Mouse (Mus musculus): ENCODE data around the gene Gm20449. TPM values are rescaled to one million over a fixed set of nuclear protein-coding genes. Genes with fewer than 3 reads are reported as not detected.
A peak's percentile ranks its signal among the peaks of the same experiment; 100 is the strongest.
"Not testable (repeated sequence)": the region's sequence is repeated elsewhere in the genome, so short reads cannot be mapped to it uniquely, and the experiment has no call there.

Gm20449 gene
- total RNA-seq (2021): under 1 TPM; 0.08 to 0.09 TPM
- polyA plus RNA-seq (2012; rRNA removed): 0.04 and 0.20 TPM in 2 replicates
- long read RNA-seq: 0 reads

DNA sequence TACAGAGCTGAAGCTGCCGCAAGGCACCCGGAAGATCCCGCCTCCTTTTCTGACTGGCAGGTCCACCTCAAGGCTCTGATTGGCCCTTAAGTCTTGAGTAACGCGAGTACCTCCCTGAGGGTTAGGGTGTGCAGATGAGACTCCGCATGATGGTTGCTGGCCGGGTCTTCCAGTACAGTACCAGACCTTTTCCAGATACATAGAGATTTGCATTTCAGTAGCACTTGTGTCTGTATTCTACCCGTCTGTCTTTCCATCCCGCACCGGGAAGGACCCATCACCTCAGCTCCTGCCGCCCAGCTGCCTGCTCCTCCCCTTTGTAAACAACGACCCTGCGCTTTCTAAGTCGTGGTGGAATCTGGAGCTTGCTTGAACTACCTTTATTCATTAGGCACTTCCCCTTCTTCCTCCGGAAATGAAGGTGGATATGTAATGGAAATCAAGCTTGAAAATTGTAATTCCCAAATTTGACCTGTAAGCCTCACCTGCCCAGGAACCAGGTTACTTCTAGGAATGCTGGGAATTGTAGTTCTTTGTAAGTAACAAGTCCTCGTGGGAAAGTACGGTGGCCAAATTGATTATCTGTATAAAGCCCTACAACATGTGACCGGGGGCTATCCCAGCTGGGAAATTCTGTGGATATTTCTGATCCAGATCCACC, at the start of gene Gm20449, which contains the start of gene AW146154:
TSS of gene Gm20449 (minus strand) at position 29 of the 661 bp plus-strand sequence.
TSS of gene AW146154 (minus strand) at position 502 of the 661 bp plus-strand sequence.
- Histone ChIP-seq H3K27ac (peak within 1 kb of the TSS; percentile 86), H3K27me3 (ENCODE audit: control insufficient read depth, insufficient read depth, low read length) (no peaks in the 10 kb centered on the region)

DNA sequence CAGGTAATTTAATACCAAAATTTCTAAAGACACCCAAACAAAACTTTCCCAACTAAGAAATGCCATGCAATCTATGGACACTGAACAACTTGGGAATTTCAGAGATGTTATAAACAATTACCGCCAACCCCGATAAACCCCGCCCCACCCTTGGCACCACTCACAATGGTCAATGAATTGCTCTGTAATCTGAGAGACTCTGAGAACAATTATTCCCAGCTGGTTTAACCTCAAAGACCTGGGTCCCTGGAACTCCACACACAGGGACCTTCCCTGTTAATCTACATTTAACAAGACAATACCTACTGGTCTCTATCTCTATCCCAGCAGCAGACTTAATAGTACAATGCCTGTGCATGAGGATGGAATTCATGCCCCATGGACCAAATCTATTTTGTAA, 13.5 kb upstream of the Gm20449 start:
- Histone ChIP-seq H3K9ac (ENCODE audit: low read depth, low read length) (no peak overlapping the region), H3K27ac (no peak overlapping the region), H3K79me2 (replicated peaks; ENCODE audit: control insufficient read depth, insufficient read depth, low read length) (no peaks in the 10 kb centered on the region), H3K4me1 (ENCODE audit: control insufficient read depth, insufficient read depth, low read length) (no peaks in the 10 kb centered on the region), H3K36me3 (ENCODE audit: control insufficient read depth, insufficient read depth, low read length) (no peaks in the 10 kb centered on the region), H3K27me3 (ENCODE audit: control insufficient read depth, insufficient read depth, low read length) (no peaks in the 10 kb centered on the region), H3K4me3 (no peak overlapping the region)
- DNase-seq: no peak
- 82% methylated on average over 3 of the region's 3 CpGs for WGBS
- intact Hi-C loops (cut with DNase I): no loop called here
- TF ChIP-seq POLR2A (IDR thresholded peaks at IDR 0.05; ENCODE audit: insufficient read depth, low read depth, low read length): no peak
- TF ChIP-seq CTCF (IDR thresholded peaks at IDR 0.05): no peak
- no peak for TF ChIP-seq EP300 (IDR thresholded peaks at IDR 0.05; ENCODE audit: insufficient read depth, low read depth, low read length)

More for the DNA sequence above, at the start of gene Gm20449, which contains the start of gene AW146154:
- intact Hi-C loops (cut with DNase I): loop anchor here (2.0 to 10.0 kb wide), 4 partner anchors 99 to 1845 kb away; partner anchors contain the start of genes 2610021A01Rik and Zfp788
- H3K9ac ChIP-seq (ENCODE audit: low read depth, low read length): peak within 1 kb of the TSS; percentile 81
- H3K4me1 ChIP-seq (ENCODE audit: control insufficient read depth, insufficient read depth, low read length): no peaks in the 10 kb centered on the region
- WGBS: under 1% methylated on average over 18 of the region's 18 CpGs
- no peaks in the 10 kb centered on the region; the same call in 1 of the 2 replicates for H3K79me2 ChIP-seq (replicated peaks; ENCODE audit: control insufficient read depth, insufficient read depth, low read length)
- peak; percentile 99 for DNase-seq
- no peaks in the 10 kb centered on the region for H3K36me3 ChIP-seq (ENCODE audit: control insufficient read depth, insufficient read depth, low read length)
- H3K4me3 ChIP-seq: peak within 1 kb of the TSS; percentile 64
- TF ChIP-seq POLR2A (IDR thresholded peaks at IDR 0.05; ENCODE audit: insufficient read depth, low read depth, low read length) (peak; percentile 76), CTCF (IDR thresholded peaks at IDR 0.05) (peak; percentile 22; the same call in 1 of the 2 replicates), EP300 (IDR thresholded peaks at IDR 0.05; ENCODE audit: insufficient read depth, low read depth, low read length) (no peak)

DNA sequence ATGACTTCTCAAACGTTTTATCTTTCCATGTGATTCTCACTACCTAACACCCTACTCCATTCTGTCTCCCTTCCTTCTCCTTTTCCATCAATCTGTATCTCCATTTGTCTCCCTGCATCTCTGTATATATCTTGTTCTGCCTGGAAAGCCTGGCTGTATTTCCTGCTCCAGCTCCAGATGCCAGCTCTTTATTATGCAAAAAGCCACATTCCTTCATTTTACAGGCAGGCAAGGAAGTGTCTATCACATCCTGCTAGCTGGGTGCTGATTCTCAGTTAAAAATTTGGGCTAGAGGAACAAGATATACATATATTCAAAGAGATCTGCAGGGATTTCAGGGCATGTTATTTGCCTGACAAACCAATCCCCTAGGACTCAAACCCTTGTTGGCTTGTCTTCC, 13.0 kb upstream of the Gm20449 start:
- H3K4me3 ChIP-seq: no peak overlapping the region
- H3K27me3 ChIP-seq (ENCODE audit: control insufficient read depth, insufficient read depth, low read length): no peaks in the 10 kb centered on the region
- H3K9ac ChIP-seq (ENCODE audit: low read depth, low read length): no peak overlapping the region
- WGBS: 6% methylated on average over 1 of the region's 1 CpGs
- TF ChIP-seq POLR2A (IDR thresholded peaks at IDR 0.05; ENCODE audit: insufficient read depth, low read depth, low read length): no peak
- TF ChIP-seq EP300 (IDR thresholded peaks at IDR 0.05; ENCODE audit: insufficient read depth, low read depth, low read length): no peak
- TF ChIP-seq CTCF (IDR thresholded peaks at IDR 0.05): no peak
- no peaks in the 10 kb centered on the region for H3K4me1 ChIP-seq (ENCODE audit: control insufficient read depth, insufficient read depth, low read length)
- no peak for DNase-seq
- H3K27ac ChIP-seq: no peak overlapping the region
- intact Hi-C loops (cut with DNase I): no loop called here
- no peaks in the 10 kb centered on the region for H3K36me3 ChIP-seq (ENCODE audit: control insufficient read depth, insufficient read depth, low read length)
- H3K79me2 ChIP-seq (replicated peaks; ENCODE audit: control insufficient read depth, insufficient read depth, low read length): no peaks in the 10 kb centered on the region

DNA sequence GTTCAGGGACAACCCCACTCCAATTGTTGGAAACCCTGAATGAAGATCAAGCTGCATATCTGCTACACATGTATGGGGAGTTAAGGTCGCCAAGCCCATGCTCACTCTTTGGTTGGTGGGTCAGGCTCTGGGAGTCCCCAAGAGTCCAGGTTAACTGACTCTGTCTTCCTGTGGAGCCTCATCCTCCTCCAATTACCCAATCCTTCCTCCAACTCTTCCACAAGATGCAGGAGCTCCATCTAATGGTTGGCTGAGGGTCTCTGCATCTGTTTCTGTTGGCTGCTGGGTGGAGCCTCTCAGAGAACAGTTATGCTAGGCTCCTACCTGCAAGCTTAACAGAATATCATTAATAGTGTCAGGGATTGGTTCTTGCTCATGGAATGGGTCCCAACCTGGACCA, 3.2 kb upstream of the Gm20449 start:
- H3K4me1 ChIP-seq (ENCODE audit: control insufficient read depth, insufficient read depth, low read length): no peaks in the 10 kb centered on the region
- H3K27ac ChIP-seq: no peak overlapping the region
- 31% methylated on average over 1 of the region's 1 CpGs for WGBS
- TF ChIP-seq CTCF (IDR thresholded peaks at IDR 0.05): peak; percentile 8; the same call in 1 of the 2 replicates
- TF ChIP-seq EP300 (IDR thresholded peaks at IDR 0.05; ENCODE audit: insufficient read depth, low read depth, low read length): no peak
- no peak for TF ChIP-seq POLR2A (IDR thresholded peaks at IDR 0.05; ENCODE audit: insufficient read depth, low read depth, low read length)
- no peak for DNase-seq
- no peak overlapping the region for H3K4me3 ChIP-seq
- H3K79me2 ChIP-seq (replicated peaks; ENCODE audit: control insufficient read depth, insufficient read depth, low read length): no peaks in the 10 kb centered on the region; the same call in 1 of the 2 replicates
- no peak overlapping the region for H3K9ac ChIP-seq (ENCODE audit: low read depth, low read length)
- H3K27me3 ChIP-seq (ENCODE audit: control insufficient read depth, insufficient read depth, low read length): no peaks in the 10 kb centered on the region
- no peaks in the 10 kb centered on the region for H3K36me3 ChIP-seq (ENCODE audit: control insufficient read depth, insufficient read depth, low read length)
- intact Hi-C loops (cut with DNase I): loop anchor here (1.0 to 10.0 kb wide), 2 partner anchors 8 to 1848 kb away; no protein-coding TSS in a partner anchor

DNA sequence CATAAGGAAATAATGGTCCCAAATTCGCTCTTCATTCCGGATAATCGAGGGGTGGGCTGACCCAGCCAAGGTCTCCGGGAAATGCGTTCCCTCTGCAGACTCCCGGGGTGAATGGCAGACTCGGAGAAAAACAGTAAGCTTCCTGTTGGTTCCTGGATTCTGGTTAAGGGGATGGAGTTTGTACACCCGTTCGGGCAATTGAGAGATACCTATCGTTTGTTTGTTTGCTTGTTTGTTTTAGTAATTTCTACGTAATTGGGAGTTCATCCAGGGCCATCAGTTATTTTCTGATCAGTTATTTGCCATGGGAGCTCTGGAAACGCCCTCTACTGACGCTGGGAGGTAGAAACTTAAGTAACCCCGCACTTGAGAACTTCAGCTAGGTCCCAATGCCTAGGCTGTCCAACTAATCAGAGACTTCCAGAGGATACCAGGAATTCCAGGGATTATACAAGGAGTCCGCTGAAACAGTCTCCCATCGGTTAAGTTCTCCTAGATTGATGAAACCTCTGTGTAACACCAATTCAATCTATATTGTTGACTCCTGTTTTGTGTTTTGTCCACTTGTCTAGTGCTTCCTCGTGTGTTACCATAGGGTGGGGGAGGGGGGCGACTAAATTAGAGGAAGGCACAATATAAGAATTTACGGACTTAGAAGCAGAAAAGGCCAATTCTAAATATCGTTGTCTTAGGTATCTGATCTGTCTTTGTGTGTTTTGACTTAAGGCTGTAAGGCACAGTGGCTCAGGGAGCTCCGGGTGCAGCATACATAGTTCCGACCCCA, 1.1 kb upstream of the Gm20449 start:
- Histone ChIP-seq H3K4me1 (ENCODE audit: control insufficient read depth, insufficient read depth, low read length) (no peaks in the 10 kb centered on the region), H3K27ac (peak overlapping the region; percentile 86), H3K4me3 (peak overlapping the region; percentile 64), H3K27me3 (ENCODE audit: control insufficient read depth, insufficient read depth, low read length) (no peaks in the 10 kb centered on the region), H3K79me2 (replicated peaks; ENCODE audit: control insufficient read depth, insufficient read depth, low read length) (no peaks in the 10 kb centered on the region; the same call in 1 of the 2 replicates), H3K36me3 (ENCODE audit: control insufficient read depth, insufficient read depth, low read length) (no peaks in the 10 kb centered on the region), H3K9ac (ENCODE audit: low read depth, low read length) (peak overlapping the region; percentile 77)
- WGBS: 16% methylated on average over 22 of the region's 22 CpGs
- peak; percentile 67 to 69 for DNase-seq
- TF ChIP-seq EP300 (IDR thresholded peaks at IDR 0.05; ENCODE audit: insufficient read depth, low read depth, low read length) (no peak), CTCF (IDR thresholded peaks at IDR 0.05) (peak; percentile 77), POLR2A (IDR thresholded peaks at IDR 0.05; ENCODE audit: insufficient read depth, low read depth, low read length) (no peak)
- intact Hi-C loops (cut with DNase I): loop anchor here (2.0 to 10.0 kb wide), 2 partner anchors 98 to 1846 kb away; partner anchors contain the start of gene 2610021A01Rik

DNA sequence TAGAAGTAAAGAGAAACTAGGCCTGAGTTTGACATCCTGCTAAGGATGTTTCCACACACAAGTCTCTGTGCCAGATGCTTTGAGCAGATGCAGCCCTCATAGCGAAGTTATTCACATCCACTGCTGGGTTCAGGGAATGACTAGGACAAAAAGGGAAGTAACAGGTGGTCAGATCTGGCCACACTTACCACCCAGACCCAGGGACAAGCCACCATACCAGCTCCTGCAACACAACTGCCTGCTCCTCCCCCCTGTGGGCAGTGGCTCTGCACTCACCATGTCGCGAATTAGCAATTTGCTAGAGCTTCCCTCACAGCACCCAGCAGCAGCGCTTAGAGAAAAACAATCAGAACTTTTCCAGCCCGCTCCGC, 214 bp downstream of the Gm20449 start:
- Histone ChIP-seq H3K4me3 (peak overlapping the region; percentile 64), H3K27ac (peak overlapping the region; percentile 86), H3K9ac (ENCODE audit: low read depth, low read length) (peak overlapping the region; percentile 81)
- not testable (repeated sequence) for DNase-seq; H3K27me3 ChIP-seq (ENCODE audit: control insufficient read depth, insufficient read depth, low read length); H3K4me1 ChIP-seq (ENCODE audit: control insufficient read depth, insufficient read depth, low read length); H3K36me3 ChIP-seq (ENCODE audit: control insufficient read depth, insufficient read depth, low read length); H3K79me2 ChIP-seq (replicated peaks; ENCODE audit: control insufficient read depth, insufficient read depth, low read length)
- WGBS: under 1% methylated on average over 6 of the region's 6 CpGs
- intact Hi-C loops (cut with DNase I): loop anchor here (2.0 kb wide), 2 partner anchors 104 to 134 kb away; partner anchors contain the start of gene Zfp788

DNA sequence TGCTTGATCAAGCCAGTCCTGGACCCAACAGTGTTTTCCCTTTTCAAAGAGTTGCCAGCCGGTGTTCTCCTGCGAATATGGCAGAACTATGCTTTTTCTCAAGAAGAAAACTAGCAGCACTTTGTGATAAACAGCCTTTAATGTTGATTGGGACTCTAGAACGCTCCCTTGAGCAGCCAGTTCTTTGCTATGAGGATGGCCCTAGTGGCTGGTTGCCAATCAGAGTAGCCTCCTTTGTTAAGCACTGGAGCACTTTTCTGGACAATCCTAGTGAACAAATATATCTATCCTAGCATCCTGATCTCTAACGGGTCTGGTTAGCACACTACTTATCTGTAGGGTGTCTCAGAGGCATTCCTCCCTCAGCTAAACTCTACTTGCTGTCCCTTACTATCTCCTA, 753 bp downstream of the Gm20449 start:
- intact Hi-C loops (cut with DNase I): loop anchor here (2.0 kb wide), 2 partner anchors 104 to 134 kb away; partner anchors contain the start of gene Zfp788
- not testable (repeated sequence) for H3K79me2 ChIP-seq (replicated peaks; ENCODE audit: control insufficient read depth, insufficient read depth, low read length); H3K9ac ChIP-seq (ENCODE audit: low read depth, low read length); DNase-seq; H3K27me3 ChIP-seq (ENCODE audit: control insufficient read depth, insufficient read depth, low read length); H3K4me1 ChIP-seq (ENCODE audit: control insufficient read depth, insufficient read depth, low read length); H3K36me3 ChIP-seq (ENCODE audit: control insufficient read depth, insufficient read depth, low read length)
- WGBS: 53% methylated on average over 4 of the region's 4 CpGs
- Histone ChIP-seq H3K27ac (peak overlapping the region; percentile 86), H3K4me3 (peak overlapping the region; percentile 64)

All from heart, adult 2 months (tissue).